Mouse (Mus musculus): ENCODE results near the gene Unkl. TPM values are rescaled to one million over a fixed set of nuclear protein-coding genes. Genes with fewer than 3 reads are reported as not detected.
A peak's percentile ranks its signal among the peaks of the same experiment; 100 is the strongest.

The Unkl gene
- polyA plus RNA-seq (2012; ENCODE audit: insufficient read depth, low replicate concordance): 20.2 and 51.9 TPM in 2 replicates

DNA sequence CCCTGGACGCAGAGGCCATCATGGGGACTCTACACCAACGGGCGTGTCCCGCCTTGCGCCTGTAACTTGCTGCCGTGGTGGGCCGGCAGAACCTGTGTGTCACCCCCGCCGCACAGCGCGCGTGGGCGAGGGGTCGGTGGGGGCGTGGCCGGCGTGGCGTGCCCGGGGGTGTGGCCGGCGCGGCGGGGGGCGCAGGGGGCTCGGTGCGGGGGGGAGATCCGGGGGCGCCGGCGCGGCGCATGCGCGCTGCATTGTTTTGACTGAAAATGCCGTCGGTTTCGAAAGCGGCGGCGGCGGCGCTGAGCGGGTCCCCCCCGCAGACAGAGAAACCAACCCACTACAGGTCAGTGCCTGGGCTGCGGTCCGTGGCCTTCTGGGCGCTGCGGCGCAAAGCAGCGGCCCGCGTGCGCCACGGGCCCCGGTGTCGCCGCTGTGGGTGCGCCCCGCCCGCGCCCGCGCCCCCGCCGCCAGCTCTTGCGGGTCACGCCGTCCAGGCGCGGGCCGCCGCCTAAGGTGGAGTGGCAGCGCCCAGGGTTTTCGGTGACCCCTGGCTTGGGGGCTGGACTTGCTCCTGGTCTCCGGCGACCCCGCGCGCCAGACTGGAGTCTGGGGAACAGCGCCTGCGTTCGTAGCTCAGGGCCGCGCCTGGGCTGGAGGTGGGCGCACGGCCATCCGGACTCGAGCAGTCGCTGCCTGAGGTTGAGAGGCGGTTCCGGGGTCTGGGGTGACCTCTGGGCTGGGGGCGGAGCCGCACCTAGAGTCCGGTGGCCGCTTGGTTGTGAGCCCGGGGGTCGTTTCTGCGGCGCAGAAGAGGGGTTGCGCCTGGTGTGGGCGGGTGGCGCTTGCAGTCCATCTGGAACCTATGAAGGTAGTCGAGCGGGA is at the start of gene Unkl:
Gene Unkl, plus strand, starts transcription at position 248 of the 882 bp plus-strand sequence.
- Histone ChIP-seq H3K4me3 (replicated peaks) (peak within 1 kb of the TSS; percentile 97), H3K4me1 (peaks cover 84% of the 10 kb centered on the region), H3K36me3 (replicated peaks; ENCODE audit: low read length) (peaks cover 31% of the 10 kb centered on the region), H3K9me3 (no peaks in the 10 kb centered on the region), H3K27me3 (replicated peaks) (no peaks in the 10 kb centered on the region)
- TF ChIP-seq FLI1 (IDR thresholded peaks at IDR 0.05; ENCODE audit: low read length): no peak
- no peak for TF ChIP-seq GATA1 (IDR thresholded peaks at IDR 0.05; ENCODE audit: borderline replicate concordance, low read length)

DNA sequence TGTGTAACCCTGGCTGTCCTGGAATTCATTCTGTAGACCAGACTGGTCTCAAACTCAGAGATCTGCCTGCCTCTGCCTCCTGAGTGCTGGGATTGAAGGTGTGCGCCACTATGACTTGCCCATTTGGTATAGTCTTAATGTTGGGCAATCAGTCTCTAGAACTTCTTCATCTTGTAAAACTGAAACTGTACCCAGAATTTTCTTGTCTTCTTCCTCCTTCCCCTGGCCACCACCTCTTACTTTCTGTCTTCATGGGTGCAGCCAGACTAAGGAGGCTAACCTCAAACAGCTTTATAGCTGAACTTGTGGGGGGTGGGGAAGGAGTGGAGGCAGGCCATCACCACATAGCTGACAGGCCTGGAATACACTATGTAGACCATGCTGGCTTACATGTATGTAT is 49.4 kb upstream of the Unkl start:
- peaks cover 64% of the 10 kb centered on the region for H3K4me1 ChIP-seq
- TF ChIP-seq FLI1 (IDR thresholded peaks at IDR 0.05; ENCODE audit: low read length) (no peak), GATA1 (IDR thresholded peaks at IDR 0.05; ENCODE audit: borderline replicate concordance, low read length) (no peak)
- no peak overlapping the region for H3K4me3 ChIP-seq (replicated peaks)
- peaks cover 54% of the 10 kb centered on the region for H3K36me3 ChIP-seq (replicated peaks; ENCODE audit: low read length)
- H3K27me3 ChIP-seq (replicated peaks): no peaks in the 10 kb centered on the region
- no peaks in the 10 kb centered on the region for H3K9me3 ChIP-seq

DNA sequence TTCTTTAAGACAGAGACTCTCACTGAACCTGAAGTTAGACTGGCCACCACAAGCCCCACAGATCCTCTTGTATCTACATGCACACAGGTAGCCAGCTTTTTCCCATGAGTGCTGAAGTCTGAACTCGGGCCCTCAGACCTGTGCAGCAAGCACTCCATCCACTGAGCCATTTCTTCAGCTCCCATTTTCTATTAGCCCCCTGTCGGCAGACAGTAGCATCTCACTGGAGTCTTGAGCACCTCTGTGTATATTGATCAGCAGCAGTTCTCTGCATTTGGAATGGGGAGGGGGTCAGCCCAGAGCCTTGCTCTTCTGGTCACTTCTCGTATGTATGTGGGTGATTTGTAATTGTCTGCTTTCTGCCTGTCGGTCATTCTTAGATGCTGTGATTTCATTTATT is 48.2 kb upstream of the Unkl start:
- Histone ChIP-seq H3K27me3 (replicated peaks) (no peaks in the 10 kb centered on the region), H3K4me1 (peaks cover 60% of the 10 kb centered on the region), H3K9me3 (no peaks in the 10 kb centered on the region), H3K4me3 (replicated peaks) (no peak overlapping the region), H3K36me3 (replicated peaks; ENCODE audit: low read length) (peaks cover 65% of the 10 kb centered on the region)
- TF ChIP-seq GATA1 (IDR thresholded peaks at IDR 0.05; ENCODE audit: borderline replicate concordance, low read length) (no peak), FLI1 (IDR thresholded peaks at IDR 0.05; ENCODE audit: low read length) (no peak)

DNA sequence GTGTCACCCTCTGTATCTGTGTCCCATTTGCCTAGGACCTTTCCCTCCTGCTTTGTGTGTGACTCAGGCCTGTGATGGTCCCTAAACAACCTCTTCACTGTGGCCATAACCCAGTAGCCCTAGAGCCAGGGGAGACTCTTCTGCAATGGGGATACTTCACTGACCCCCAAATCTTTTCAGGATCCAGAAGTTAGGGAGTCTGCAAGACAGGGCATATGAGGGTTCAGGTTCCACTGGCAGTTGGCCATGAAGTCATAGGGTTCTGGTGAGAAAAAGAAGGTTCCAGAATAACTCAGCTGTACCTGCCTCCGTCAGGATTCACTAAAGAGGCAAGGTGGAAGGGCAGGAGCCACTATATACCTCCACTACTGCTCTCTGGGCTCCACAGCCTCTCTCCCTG is 26.0 kb upstream of the Unkl start, which contains the start of gene Ccdc154:
Gene Ccdc154, plus strand, starts transcription at position 301 of the 400 bp plus-strand sequence.
- Histone ChIP-seq H3K9me3 (no peaks in the 10 kb centered on the region), H3K4me1 (no peaks in the 10 kb centered on the region), H3K4me3 (replicated peaks) (peak within 1 kb of the TSS; percentile 57), H3K27me3 (replicated peaks) (peaks cover 26% of the 10 kb centered on the region), H3K36me3 (replicated peaks; ENCODE audit: low read length) (peaks cover 56% of the 10 kb centered on the region)
- no peak for TF ChIP-seq GATA1 (IDR thresholded peaks at IDR 0.05; ENCODE audit: borderline replicate concordance, low read length)
- no peak for TF ChIP-seq FLI1 (IDR thresholded peaks at IDR 0.05; ENCODE audit: low read length)

DNA sequence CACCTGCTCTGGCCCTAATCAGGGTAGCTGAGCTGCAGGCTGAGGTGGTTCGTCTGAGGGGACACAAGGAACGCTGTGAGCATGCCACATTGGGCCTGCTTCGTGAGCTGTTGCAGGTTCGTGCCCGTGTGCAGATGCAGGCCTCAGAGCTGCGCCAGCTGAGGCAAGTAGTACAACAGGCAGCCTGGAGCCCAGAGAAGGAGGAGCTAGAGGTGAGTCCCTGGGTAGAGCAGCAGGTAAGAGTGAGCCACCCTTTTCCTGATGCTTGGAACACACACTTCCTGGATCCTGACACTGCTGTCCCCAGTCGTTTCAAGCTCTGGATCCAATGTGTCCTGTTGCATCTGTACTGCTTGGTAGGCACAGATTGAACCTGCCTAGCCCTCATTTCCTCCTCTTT is 24.8 kb upstream of the Unkl start:
- H3K36me3 ChIP-seq (replicated peaks; ENCODE audit: low read length): peaks cover 46% of the 10 kb centered on the region
- peaks cover 38% of the 10 kb centered on the region for H3K27me3 ChIP-seq (replicated peaks)
- TF ChIP-seq FLI1 (IDR thresholded peaks at IDR 0.05; ENCODE audit: low read length): no peak
- TF ChIP-seq GATA1 (IDR thresholded peaks at IDR 0.05; ENCODE audit: borderline replicate concordance, low read length): no peak

DNA sequence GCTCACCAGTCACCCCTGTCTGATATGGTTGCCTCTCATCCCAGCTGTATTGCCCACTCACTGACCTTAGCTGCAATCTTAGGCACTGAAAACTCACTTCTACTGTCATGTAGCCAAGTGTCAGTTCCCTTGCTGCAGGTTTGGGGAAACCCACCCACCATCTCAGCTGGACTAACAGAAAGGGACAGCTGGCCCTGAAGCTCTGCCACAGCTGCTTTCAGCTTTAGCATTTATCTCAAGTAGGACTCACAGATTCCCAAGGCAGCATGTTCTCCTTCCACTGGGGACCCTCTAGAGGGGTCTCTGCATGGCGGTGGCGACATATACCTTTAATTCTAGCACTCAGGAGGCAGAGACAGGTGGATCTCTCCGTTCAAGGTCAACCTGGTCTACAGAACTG is 23.4 kb upstream of the Unkl start:
- Histone ChIP-seq H3K36me3 (replicated peaks; ENCODE audit: low read length) (peaks cover 36% of the 10 kb centered on the region), H3K9me3 (no peaks in the 10 kb centered on the region), H3K4me1 (no peaks in the 10 kb centered on the region; the same call in 1 of the 2 replicates), H3K27me3 (replicated peaks) (peaks cover 49% of the 10 kb centered on the region), H3K4me3 (replicated peaks) (no peak overlapping the region)
- TF ChIP-seq GATA1 (IDR thresholded peaks at IDR 0.05; ENCODE audit: borderline replicate concordance, low read length) (no peak), FLI1 (IDR thresholded peaks at IDR 0.05; ENCODE audit: low read length) (no peak)

More for the DNA sequence above, 24.8 kb upstream of the Unkl start:
- H3K4me3 ChIP-seq (replicated peaks): peak overlapping the region; percentile 57
- no peaks in the 10 kb centered on the region for H3K9me3 ChIP-seq
- H3K4me1 ChIP-seq: no peaks in the 10 kb centered on the region; the same call in 1 of the 2 replicates

DNA sequence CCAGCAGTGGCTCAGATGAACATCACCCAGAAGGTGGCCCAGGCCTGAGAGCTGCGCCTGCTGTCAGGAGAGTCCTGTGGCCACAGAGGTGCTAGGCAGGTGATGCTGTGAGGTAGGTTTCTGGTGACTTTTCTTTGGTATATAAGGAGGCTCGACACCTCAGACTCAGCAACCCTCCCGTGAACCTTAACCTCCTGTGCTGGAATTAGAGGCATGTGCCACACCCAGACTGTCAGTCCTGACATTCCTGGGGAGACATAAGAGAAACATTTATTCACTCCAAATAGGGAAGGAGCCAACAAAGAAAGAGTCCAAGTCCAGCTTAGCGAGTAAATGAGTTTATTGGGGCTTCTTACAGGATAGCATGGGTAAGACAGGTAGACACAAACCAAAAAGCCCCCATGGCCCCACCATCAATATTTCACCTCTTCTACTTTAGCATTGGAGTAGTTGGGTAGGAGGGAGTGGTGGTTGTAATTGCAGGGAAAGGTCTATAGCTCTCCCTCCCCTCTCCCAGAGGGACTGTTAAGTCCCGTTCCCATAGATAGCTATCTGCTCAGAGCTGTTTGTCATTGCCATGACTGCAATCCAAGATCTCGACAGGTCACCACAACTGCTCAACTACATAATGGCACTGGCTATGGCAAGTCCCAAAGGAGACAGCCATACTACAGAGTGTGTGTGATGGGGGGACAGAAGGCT is 22.1 kb upstream of the Unkl start:
- Histone ChIP-seq H3K4me3 (replicated peaks) (no peak overlapping the region), H3K9me3 (no peaks in the 10 kb centered on the region), H3K27me3 (replicated peaks) (peaks cover 57% of the 10 kb centered on the region), H3K4me1 (no peaks in the 10 kb centered on the region; the same call in 1 of the 2 replicates), H3K36me3 (replicated peaks; ENCODE audit: low read length) (peaks cover 23% of the 10 kb centered on the region)
- TF ChIP-seq GATA1 (IDR thresholded peaks at IDR 0.05; ENCODE audit: borderline replicate concordance, low read length) (no peak), FLI1 (IDR thresholded peaks at IDR 0.05; ENCODE audit: low read length) (no peak)

DNA sequence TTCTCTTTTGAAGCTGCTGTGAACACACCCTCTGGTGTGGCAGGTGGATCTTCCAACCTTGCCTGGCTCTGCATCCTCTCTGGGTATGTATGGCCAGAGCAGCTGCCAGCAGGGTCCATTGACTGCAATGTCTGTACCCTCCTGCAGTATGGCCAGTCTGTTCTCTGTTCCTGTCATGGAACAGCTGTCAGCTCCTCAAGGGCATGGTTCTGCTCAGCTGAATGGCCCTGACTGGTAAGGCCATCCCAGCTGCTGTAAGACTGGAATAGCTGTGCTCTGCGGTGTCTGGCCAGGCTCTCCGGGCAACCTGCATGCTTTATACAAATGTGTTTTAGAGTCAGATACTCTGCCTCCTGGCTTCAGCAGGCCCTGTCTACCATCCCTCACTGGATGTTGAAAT is 18.5 kb upstream of the Unkl start:
- no peak overlapping the region for H3K4me3 ChIP-seq (replicated peaks)
- no peak for TF ChIP-seq GATA1 (IDR thresholded peaks at IDR 0.05; ENCODE audit: borderline replicate concordance, low read length)
- TF ChIP-seq FLI1 (IDR thresholded peaks at IDR 0.05; ENCODE audit: low read length): no peak
- H3K27me3 ChIP-seq (replicated peaks): peaks cover 79% of the 10 kb centered on the region
- H3K4me1 ChIP-seq: peaks cover 4% of the 10 kb centered on the region; the same call in 1 of the 2 replicates
- H3K9me3 ChIP-seq: no peaks in the 10 kb centered on the region
- H3K36me3 ChIP-seq (replicated peaks; ENCODE audit: low read length): no peaks in the 10 kb centered on the region

DNA sequence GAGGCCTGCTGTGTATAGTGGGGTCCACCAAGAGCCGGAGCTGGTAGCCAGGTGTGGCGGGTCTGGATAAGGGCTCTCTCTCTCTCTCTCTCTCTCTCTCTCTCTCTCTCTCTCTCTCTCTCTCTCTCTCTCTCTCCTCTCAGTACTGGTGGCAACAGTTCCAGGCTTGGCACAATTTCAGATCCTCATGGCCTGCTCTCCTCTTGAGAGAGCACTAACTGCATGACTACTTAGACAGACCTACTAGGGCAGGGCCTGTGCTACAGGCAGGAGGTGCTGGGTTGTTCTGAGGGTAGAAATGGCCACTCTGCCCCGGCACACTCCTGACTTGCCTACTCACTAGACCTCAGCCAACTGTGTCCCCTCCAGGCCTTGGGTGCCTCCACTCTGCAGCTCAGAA is 15.6 kb upstream of the Unkl start:
- H3K9me3 ChIP-seq: no peaks in the 10 kb centered on the region
- peaks cover 4% of the 10 kb centered on the region; the same call in 1 of the 2 replicates for H3K4me1 ChIP-seq
- H3K27me3 ChIP-seq (replicated peaks): peaks cover 82% of the 10 kb centered on the region
- TF ChIP-seq GATA1 (IDR thresholded peaks at IDR 0.05; ENCODE audit: borderline replicate concordance, low read length) (no peak), FLI1 (IDR thresholded peaks at IDR 0.05; ENCODE audit: low read length) (no peak)
- no peak overlapping the region for H3K4me3 ChIP-seq (replicated peaks)
- no peaks in the 10 kb centered on the region for H3K36me3 ChIP-seq (replicated peaks; ENCODE audit: low read length)
